Mouse (Mus musculus) kidney, postnatal 25 days (tissue): ENCODE data around the gene 1700088E04Rik.

Source experiments
- DNase-seq, 2 experiments: peaks; one replicate each; pipeline ENCODE4 v3.0.0; 2021; ENCODE audit warnings: mixed read lengths in 2 of 2

The 1700088E04Rik gene

DNA sequence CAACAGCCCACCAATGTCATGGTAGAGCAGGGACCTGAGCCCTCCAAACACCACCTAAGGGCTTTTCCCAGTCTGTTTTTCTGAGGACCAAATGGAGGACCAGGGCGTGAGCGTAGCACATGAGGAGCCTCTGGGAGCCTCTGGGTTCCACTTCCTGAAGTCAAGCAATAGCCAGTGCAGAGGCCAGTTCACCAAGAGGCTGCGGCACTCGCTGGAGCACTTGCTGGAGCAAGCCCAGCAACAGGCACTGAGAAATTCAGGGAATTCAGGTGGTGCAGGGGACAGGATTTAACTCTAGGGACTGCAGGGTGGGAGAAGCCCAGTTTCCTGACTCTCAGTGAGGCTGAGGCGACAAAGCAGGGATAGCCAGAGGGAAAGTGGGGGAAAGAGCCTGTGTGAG, 42.8 kb downstream of the 1700088E04Rik start:
- peak; percentile 33 to 58 for DNase-seq

- peak; percentile 72 to 93 for DNase-seq
These were observed 43.4 kb downstream of the 1700088E04Rik start for GRCm38 (mm10) chr15:79097611-79098025.

DNA sequence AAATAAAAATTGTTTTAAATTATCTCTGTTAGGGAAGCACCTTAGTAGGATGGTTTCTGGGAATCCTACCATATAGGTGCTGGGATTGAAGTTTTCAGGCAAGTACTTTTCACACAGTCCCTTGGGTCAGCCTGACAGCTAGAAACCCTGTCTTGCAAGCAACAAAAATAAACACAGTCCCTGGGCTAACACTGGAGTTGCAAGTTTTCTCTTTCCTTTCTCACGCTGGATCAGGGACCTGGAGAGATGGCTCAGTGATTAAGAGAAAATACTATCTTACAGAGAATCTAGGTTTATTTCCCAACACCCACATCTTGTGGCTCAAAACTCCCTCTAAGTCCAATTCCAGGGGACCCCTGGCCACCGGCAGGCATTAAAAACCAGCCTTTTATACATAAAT, 43.9 kb downstream of the 1700088E04Rik start:
- DNase-seq, result no peak

GRCm38 (mm10) chr15:79096556-79096955, 44.5 kb downstream of the 1700088E04Rik start:
- peak; percentile 78 to 86 for DNase-seq

GRCm38 (mm10) chr15:79095483-79095882, 45.6 kb downstream of the 1700088E04Rik start:
- DNase-seq, result no peak

DNA sequence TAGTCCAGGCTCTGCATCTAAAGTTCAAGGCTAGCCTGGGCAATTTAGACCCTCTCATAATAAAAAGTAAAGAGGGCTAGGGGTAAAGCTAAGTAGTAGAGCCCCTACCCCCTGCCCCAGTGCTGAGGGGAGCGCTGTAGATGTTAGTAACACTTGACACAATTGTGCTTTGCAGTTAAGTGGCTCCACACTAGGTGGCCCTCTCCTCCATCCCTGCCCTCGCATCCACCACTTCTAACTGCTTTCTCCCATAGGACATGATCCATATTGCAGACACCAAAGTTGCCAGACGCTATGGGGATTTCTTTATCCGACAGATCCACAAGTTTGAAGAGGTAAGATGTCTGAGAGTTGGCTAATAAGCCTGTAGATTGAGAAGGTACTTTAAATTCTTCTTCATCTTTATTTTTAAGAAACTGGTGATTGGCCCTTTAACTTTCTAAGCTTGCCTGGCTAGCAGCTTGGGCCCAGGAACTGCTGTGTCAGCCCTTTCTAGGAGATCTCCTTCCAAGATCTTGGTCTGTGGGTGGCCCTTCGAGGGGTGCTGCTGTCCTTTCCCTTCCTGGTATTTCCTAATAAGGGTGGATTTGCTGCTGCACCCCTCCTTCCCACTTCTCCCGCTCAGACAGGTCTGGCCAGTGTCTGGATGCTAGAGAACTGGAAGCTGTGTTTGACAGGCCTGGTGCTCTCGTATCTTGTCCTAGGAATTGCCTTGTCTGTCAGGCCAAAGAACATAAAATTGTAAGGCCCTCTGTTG, 47.8 kb downstream of the 1700088E04Rik start:
- peak; percentile 59 to 66 for DNase-seq

DNA sequence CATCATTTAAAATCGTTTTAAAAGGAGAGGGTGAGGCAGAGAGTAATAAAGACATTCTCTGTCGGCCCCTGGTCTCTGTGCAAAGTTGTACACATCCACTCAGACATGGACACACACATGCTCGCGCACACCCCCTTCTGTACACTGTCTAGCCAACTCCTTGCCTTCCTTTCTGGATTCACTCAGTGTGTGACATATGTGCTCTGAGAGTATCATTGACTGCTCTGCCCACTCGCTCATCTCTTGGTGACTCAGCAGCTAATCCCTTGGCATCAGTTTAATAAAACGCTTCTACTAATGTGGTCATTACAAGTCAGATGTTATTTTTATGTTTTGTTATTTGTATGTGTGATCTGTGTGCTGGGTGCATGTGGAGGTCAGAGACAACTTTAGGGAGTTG, 48.8 kb downstream of the 1700088E04Rik start:
- no peak for DNase-seq

GRCm38 (mm10) chr15:79079567-79079966, 61.5 kb downstream of the 1700088E04Rik start:
- DNase-seq, result no peak
